ENCODE assay signal across 22 mouse cellular contexts in genomic region chr9:101940182-101940581, GRCm38 (mm10).
DNase-seq lines count a peak whose midpoint lies in the region; ATAC-seq and TF ChIP-seq lines count a peak whose summit lies in the region.
"Had no signal": no experiment of that assay in that cellular context is flagged by ENCODE, and none has a peak within 500 bp of the region (broad histone marks: within the 10 kb centered on the region; RNA-seq: fewer than 3 reads in every experiment).

No protein-coding gene starts in this region.

- peaks cover 20% of the 10 kb centered on the region for H3K4me1 ChIP-seq in liver, embryonic 15.5 days (replicated peaks)
- H3K4me1 ChIP-seq in kidney, embryonic 16.5 days (ENCODE audit: insufficient read depth, low read length): no peaks in the 10 kb centered on the region
- H3K4me1 ChIP-seq: embryonic facial prominence, embryonic 13.5 days had no signal

- no peak overlapping the region for H3K4me3 ChIP-seq in liver, embryonic 15.5 days (replicated peaks)
- H3K4me3 ChIP-seq in kidney, embryonic 16.5 days (ENCODE audit: low read length): no peak overlapping the region
- no peak overlapping the region for H3K4me3 ChIP-seq in left cerebral cortex, adult 2 months
- H3K4me3 ChIP-seq: embryonic facial prominence, embryonic 13.5 days; forebrain, embryonic 13.5 days; hindbrain, embryonic 10.5 days had no signal

- intact Hi-C loops in heart, postnatal 25 days (cut with DNase I): no loop called here
- intact Hi-C loops in left cerebral cortex, adult 2 months (cut with DNase I): no loop called here

- no peak overlapping the region for H3K27ac ChIP-seq in liver, embryonic 15.5 days (replicated peaks)
- H3K27ac ChIP-seq in kidney, embryonic 16.5 days (ENCODE audit: low read length): no peak overlapping the region
- no peak overlapping the region for H3K27ac ChIP-seq in left cerebral cortex, adult 2 months
- H3K27ac ChIP-seq: embryonic facial prominence, embryonic 13.5 days; forebrain, embryonic 13.5 days; hindbrain, embryonic 10.5 days; hindbrain, embryonic 14.5 days had no signal

- no peaks in the 10 kb centered on the region; the same call in 1 of the 2 replicates for H3K27me3 ChIP-seq in liver, embryonic 15.5 days
- no peaks in the 10 kb centered on the region for H3K27me3 ChIP-seq in kidney, embryonic 16.5 days (ENCODE audit: insufficient read depth, low read length)
- H3K27me3 ChIP-seq: embryonic facial prominence, embryonic 13.5 days; forebrain, embryonic 13.5 days had no signal

- H3K4me2 ChIP-seq in liver, embryonic 15.5 days: no peak overlapping the region
- no peak overlapping the region for H3K4me2 ChIP-seq in kidney, embryonic 16.5 days (replicated peaks; ENCODE audit: low read depth, low read length)
- H3K4me2 ChIP-seq: embryonic facial prominence, embryonic 13.5 days; forebrain, embryonic 13.5 days; hindbrain, embryonic 14.5 days had no signal

- no peaks in the 10 kb centered on the region for H3K9me3 ChIP-seq in liver, embryonic 15.5 days (replicated peaks)
- no peaks in the 10 kb centered on the region for H3K9me3 ChIP-seq in kidney, embryonic 16.5 days (ENCODE audit: low read length)
- H3K9me3 ChIP-seq: embryonic facial prominence, embryonic 13.5 days; forebrain, embryonic 13.5 days; hindbrain, embryonic 10.5 days had no signal

- ATAC-seq in erythroblast, adult 5-6 weeks (replicated peaks; ENCODE audit: low FRiP score, poor library complexity, severe bottlenecking): peak; percentile 41; the same call in 1 of the 2 replicates
- ATAC-seq in liver, embryonic 15.5 days (ENCODE audit: insufficient read depth): peak; percentile 52; the same call in 1 of the 2 replicates
- peak; percentile 42 for ATAC-seq in megakaryocyte-erythroid progenitor cell, adult 5-6 weeks (replicated peaks; ENCODE audit: low FRiP score, low TSS enrichment, poor library complexity, severe bottlenecking)
- no peak for ATAC-seq in kidney, embryonic 16.5 days (ENCODE audit: low FRiP score, low TSS enrichment)
- ATAC-seq: CD4-positive, CD25-positive, alpha-beta regulatory T cell, adult 4 months; forebrain, embryonic 13.5 days; forebrain, postnatal 0 days had no signal

- WGBS in liver, embryonic 15.5 days (ENCODE audit: insufficient replicate concordance): 27% methylated on average over 3 of the region's 3 CpGs
- whole genome bisulfite sequencing in kidney, embryonic 16.5 days: 80% methylated on average over 3 of the region's 3 CpGs

- H3K9ac ChIP-seq in liver, embryonic 15.5 days: no peak overlapping the region
- no peak overlapping the region for H3K9ac ChIP-seq in kidney, embryonic 16.5 days (replicated peaks; ENCODE audit: low read length)
- H3K9ac ChIP-seq: embryonic facial prominence, embryonic 13.5 days; forebrain, embryonic 13.5 days; forebrain, postnatal 0 days; hindbrain, embryonic 14.5 days had no signal

- DNase-seq in heart, adult 11 months: peak; percentile 71
- DNase-seq in heart, postnatal 25 days (ENCODE audit: low spot score): no peak
- DNase-seq in left cerebral cortex, adult 2 months (ENCODE audit: extremely low spot score in 1 of 2, low spot score in 2 of 2): no peak
- DNase-seq: adrenal gland, adult 8-10 months; adrenal gland, postnatal 36 days; B cell, adult 2 months; cerebellum, adult 11 months; cerebellum, adult 9-10 months; cerebellum, postnatal 25 days; forebrain, postnatal 0 days; gastrocnemius, postnatal 25 days; heart, postnatal 14 days had no signal

- H3K36me3 ChIP-seq in liver, embryonic 15.5 days (replicated peaks): no peaks in the 10 kb centered on the region
- H3K36me3 ChIP-seq in kidney, embryonic 16.5 days (ENCODE audit: insufficient read depth, low read length): no peaks in the 10 kb centered on the region
- H3K36me3 ChIP-seq: embryonic facial prominence, embryonic 13.5 days; G1E; hindbrain, embryonic 10.5 days had no signal

- TF ChIP-seq CTCF in left cerebral cortex, adult 2 months (IDR thresholded peaks at IDR 0.05): no peak
